Mouse (Mus musculus): ENCODE results near the gene Ubc.

DNA sequence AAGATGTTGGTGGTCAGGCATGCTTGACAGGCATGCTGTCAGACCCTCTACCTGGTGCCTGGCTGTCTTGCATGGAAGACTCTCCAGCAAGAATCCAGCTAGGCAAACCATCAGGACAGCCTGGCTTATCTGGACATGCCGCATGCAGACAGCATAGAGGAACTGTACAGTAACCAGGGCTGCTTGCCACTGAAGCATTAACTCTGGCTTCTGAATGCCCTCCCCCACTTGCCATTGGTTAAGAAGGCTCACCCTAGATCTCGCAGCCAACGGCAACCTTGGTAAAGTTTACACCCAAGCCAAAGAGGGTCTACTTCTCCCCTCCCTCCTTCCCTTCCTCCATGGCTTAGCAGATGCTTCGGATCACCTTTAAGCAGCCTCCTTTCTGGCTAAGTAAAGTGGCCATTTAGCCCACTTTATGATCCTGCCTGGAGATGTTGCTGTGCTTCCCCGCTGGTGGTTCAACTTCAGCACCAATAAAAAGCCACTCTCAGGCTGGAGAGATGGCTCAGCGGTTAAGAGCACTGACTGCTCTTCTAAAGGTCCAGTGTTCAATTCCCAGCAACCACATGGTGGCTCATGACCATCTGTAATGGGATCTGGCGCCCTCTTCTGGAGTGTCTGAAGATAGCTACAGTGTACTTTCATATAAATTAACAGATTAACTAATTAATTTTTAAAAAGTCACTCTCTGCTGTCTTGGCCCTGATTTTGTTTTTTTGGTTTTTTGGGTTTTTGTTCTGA lies 18.9 kb downstream of the Ubc start:
- TF ChIP-seq CTCF (conservative IDR thresholded peaks at IDR 0.05; ENCODE audit: insufficient read depth, insufficient read length, low read depth, low read length) = 0 out of 2 replicates have a peak, but pooled peaks have one; percentile 8
- TF ChIP-seq POLR2A (IDR thresholded peaks at IDR 0.05; ENCODE audit: low read depth, low read length) = no peak

Data from kidney, adult 2 months (tissue).